Mouse (Mus musculus): ENCODE data around the gene Man2b2. TPM values are rescaled to one million over a fixed set of nuclear protein-coding genes. Genes with fewer than 3 reads are reported as not detected.

Gene Man2b2
- polyA plus RNA-seq, 1 experiment from 2014 or later: 11.7 TPM

DNA sequence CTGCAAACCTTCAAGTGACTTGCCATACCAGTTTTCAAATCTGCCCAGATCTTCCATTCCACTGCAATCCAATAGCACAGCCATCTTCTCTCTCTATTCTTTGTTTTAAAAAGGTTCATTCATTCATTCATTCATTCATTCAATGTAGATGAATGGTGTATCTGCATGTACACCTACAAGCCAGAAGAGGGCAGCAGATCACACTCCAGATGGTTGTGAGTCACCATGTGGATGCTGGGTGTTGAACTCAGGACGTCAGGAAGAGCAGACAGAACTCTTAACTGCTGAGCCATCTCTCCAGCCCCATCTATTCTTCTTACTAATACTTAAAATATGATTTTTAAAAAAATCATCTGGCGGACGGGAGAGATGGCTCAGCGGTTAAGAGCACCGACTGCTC is 73.4 kb downstream of the Man2b2 start:
- Histone ChIP-seq H3K9ac (no peak overlapping the region), H3K36me3 (no peaks in the 10 kb centered on the region), H3K4me3 (no peak overlapping the region), H3K27me3 (no peaks in the 10 kb centered on the region), H3K4me1 (0 out of 2 replicates have a peak, but pooled peaks cover 3% of the 10 kb centered on the region), H3K4me2 (replicated peaks) (no peak overlapping the region), H3K27ac (no peak overlapping the region), H3K9me3 (no peaks in the 10 kb centered on the region)
- WGBS: 63% methylated on average over 5 of the region's 5 CpGs
- no peak for ATAC-seq (ENCODE audit: insufficient number of reproducible peaks, insufficient read depth, low FRiP score, low TSS enrichment)

Other genes starting within 250 kb of the Man2b2 start
- 44.5 and 45.8 TPM in 2 replicates for gene Tbc1d14, start 237.4 kb downstream of the Man2b2 start, polyA plus RNA-seq (2016; fragmentation: Nextera tagmentation; extraction: Ambion mirVana)
- 27.0 and 28.1 TPM in 2 replicates for gene D5Ertd579e, start 134.6 kb downstream of the Man2b2 start, polyA plus RNA-seq (2016; fragmentation: Nextera tagmentation; extraction: Ambion mirVana)
- 32.0 and 32.2 TPM in 2 replicates for gene Bloc1s4, start 82.0 kb downstream of the Man2b2 start, polyA plus RNA-seq (2016; fragmentation: Nextera tagmentation; extraction: Ambion mirVana)
- 673 and 717 TPM in 2 replicates for gene Mrfap1, start 33.9 kb downstream of the Man2b2 start, polyA plus RNA-seq (2016; fragmentation: Nextera tagmentation; extraction: Ambion mirVana)
- 1.1 and 1.8 TPM in 2 replicates for gene Ppp2r2c, start 37.9 kb upstream of the Man2b2 start, polyA plus RNA-seq (2016; fragmentation: Nextera tagmentation; extraction: Ambion mirVana)
- 9.7 and 10.7 TPM in 2 replicates for gene Wfs1, start 158.6 kb upstream of the Man2b2 start, polyA plus RNA-seq (2016; fragmentation: Nextera tagmentation; extraction: Ambion mirVana)